Mouse (Mus musculus) lung, adult 2 months (tissue): ENCODE data around the gene Trabd.

ENCODE experiments used
- CTCF ChIP-seq: fragments of 200-500 bp; IDR thresholded peaks from 2 replicates; pipeline ENCODE4 v1.5.1; 2011; ENCODE audit warnings: mild to moderate bottlenecking, low read length, control low read depth; ENCODE audit not compliant: insufficient read depth
- POLR2A ChIP-seq: fragments of 200-500 bp; IDR thresholded peaks from 2 replicates; pipeline ENCODE4 v1.6.1; 2011; ENCODE audit warnings: low read depth, mild to moderate bottlenecking, control low read depth, low read length, borderline replicate concordance; ENCODE audit errors: extremely low read depth

DNA sequence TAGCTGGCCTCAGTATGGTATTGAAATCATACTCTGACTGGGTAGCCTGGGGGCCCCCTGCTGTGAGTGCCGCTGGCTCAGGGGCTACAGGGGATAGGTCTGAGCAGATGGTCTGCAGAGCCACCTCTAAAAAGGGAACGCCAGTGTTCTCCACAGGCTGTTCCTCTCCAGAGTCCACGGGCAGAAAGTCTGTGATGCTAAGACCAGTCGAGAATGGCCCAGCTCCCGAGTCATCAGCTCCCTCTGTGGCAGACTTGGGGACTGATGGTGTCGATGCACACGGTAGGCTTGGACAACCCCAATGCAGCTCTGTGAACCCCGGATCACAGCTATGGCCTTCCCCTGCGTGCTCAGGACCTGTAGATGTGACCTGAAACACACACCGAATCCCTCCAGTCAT, 29.0 kb downstream of the Trabd start:
- TF ChIP-seq CTCF = no peak
- TF ChIP-seq POLR2A = no peak
